Mouse (Mus musculus) G1E-ER4 (cell line): ENCODE measurements around the gene Zic4. TPM values are rescaled to one million over a fixed set of nuclear protein-coding genes. Genes with fewer than 3 reads are reported as not detected.

Experiments used
- GATA1 ChIP-seq: IDR thresholded peaks from one replicate; pipeline ENCODE4 v1.8.0; 2012; ENCODE audit warnings: low read length, inconsistent platforms
- polyA plus RNA-seq: library from polyadenylated mRNA; stranded (reverse); fragments of >175 nt; gene quantifications from 2 replicates; pipeline ENCODE4 v1.2.3, GENCODE M21; 2012

The Zic4 gene
- polyA plus RNA-seq, 1 experiment = not detected

DNA sequence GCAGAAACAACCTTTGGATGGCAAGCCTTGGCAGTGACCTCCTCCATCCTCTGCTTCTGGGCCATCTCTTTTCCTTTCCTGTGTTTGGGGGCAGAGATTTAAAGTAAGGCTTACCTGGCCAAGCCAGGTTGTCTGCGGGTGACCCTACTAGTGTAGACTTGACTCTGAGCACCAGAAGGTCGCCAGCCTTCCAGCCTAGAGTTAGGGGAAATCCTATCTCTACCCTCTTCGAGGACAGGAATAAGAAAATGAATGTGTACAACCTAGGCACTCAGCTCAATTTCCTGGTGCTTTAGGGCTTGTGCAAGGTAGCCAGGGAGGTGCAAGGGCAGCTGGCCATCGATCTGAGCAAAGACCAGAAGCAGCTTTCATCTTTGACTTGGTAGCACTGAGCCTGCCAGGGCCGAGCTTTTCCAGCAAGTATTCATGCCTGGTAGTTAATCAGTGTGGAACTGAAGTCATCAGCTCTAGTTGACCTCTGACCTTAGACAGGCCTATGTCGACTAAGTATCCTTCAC is 8.0 kb downstream of the Zic4 start:
- TF ChIP-seq GATA1 = no peak

DNA sequence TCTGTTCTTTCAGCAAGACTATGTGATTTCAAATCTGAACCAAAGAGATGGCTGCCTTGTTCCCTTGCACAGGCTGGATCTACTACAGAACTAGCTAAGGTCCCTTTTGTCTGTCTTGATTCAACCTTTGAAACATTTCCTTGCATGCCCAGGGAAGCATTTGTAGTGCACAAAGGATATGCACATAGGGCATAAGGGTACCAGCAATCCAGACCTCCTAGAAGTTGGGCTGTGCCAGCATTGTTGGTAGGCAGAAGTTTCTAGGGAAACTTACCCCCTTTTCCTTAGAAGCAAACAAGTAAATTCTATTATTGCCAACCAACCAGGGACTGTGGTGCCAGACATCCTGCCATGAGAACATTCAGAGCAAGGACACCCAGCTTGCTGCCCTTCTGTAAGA is 8.8 kb downstream of the Zic4 start:
- no peak for TF ChIP-seq GATA1

DNA sequence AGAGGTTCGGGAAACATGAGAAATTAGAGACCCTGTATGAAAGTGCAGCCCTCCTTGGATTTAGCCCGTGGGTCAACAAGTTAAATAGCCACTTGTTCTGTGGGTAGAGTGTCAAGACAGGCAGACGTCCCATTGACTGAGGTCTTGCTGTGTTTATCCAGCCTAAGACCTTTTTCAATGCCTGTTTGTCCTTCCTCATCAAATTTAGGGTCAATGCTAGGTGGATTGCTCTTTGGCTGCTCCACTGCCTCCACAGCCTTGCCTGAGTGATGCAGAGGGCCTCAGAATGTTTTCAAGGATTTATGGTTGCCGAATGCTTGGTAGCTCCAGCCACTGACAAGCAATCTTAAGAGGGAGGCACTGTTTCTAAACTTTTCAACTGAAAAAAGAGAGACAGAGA is 9.4 kb downstream of the Zic4 start:
- no peak for TF ChIP-seq GATA1

DNA sequence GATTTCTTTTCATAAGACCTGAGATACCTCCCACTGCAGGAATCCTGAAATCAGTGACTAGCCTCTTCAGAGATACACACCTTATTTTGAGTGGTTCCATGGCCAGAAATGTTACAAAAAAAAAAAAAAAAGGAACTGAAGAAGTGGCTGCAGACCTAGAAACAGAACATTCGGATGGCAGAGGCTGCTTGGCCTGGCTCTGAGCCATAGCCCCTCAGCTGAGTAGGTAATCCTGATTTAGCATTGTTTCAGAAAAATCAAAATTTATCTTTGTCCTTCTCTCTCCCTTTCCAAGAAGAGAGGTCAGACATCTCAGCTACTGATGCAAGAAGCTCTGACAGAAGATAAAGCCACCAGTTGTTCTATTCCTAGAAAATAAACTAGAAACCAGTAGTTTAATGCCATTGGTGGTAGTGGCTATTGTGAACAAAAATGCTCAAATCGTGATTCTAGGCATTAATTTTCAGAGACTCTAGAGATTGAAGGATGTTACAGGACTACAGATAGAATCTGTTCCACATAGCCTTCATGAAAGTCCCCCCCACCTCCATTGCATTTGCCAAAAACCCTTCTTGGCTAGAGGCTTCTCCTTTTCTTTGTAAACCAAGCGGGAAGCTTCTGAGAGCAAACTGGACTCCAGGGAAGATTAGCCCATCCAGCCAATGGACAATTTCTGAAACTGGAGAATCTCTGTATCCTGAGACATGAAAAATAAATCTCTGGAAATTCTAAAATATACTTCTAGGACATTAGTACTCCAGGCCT is 11.8 kb downstream of the Zic4 start:
- TF ChIP-seq GATA1 = no peak

DNA sequence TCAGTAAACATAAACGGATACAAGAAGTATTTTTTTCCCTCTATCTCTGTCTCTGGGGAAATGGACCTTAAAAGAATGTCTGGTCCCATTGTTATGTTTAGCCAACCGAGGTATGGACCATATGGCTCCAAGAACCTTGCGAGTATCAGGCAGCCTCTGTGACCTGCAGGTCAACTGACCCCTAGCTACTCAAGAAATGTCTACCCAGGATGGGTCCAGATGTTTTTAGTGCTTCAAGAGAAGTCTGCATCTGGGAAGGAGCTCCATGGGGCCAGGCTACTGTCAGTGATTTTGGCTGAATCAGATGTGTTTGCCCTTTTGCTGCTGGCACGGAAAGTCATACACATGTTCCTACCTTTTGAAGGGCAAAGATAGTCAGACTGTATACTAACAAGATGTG is 12.5 kb downstream of the Zic4 start:
- TF ChIP-seq GATA1 = no peak

DNA sequence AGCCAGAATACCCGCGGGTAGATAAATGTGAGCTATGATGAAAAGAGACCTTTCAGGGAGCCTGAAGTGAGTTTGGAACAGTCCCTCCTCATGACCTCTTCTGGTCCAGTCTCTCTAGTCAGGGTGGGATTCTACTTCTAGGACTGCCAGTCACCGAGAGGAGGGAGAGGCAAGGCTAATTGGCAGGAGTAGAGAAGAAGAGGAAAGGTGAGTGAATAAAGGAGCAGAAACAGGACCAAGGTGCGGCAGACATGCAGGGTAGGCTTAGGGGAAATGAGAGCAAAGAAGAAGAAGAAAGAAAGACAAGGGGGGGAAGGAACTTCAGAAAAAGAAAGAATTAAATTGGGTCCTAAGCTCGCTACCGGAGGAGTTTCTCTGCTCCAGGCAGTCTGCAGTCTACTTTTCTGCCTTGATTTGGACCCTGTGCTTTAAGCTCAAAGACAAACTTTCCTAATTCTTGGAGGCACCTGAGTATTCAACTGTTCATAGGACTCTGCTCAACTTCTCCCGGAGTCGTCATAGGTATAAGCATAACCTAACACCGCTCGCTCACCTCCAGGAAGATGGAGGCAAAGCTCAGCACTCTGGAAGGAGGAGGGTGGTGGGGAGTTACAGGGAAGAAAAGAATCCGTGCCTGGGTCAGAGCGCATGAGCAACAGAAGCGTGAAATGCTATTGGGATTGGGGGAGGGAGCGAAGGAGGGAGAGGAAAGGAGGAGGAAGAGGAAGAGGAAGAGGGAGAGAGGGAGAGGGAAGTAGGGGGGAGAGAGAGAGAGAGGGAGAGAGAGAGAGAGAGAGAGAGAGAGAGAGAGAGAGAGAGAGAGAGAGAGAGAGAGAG is 15.0 kb downstream of the Zic4 start:
- no peak for TF ChIP-seq GATA1

DNA sequence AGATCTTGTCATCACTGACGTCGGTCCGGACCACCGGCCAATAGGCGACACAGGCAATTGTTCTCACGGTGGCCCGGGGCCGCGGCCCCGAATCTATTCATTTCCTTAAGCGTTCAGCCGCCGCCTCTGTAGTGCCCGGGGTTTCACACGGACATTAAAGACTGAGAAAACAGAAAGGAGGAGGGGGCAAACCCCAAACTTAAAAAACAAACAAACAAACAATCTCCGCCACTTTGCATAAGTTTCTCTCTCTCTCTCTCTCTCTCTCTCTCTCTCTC is 15.6 kb downstream of the Zic4 start:
- no peak for TF ChIP-seq GATA1

DNA sequence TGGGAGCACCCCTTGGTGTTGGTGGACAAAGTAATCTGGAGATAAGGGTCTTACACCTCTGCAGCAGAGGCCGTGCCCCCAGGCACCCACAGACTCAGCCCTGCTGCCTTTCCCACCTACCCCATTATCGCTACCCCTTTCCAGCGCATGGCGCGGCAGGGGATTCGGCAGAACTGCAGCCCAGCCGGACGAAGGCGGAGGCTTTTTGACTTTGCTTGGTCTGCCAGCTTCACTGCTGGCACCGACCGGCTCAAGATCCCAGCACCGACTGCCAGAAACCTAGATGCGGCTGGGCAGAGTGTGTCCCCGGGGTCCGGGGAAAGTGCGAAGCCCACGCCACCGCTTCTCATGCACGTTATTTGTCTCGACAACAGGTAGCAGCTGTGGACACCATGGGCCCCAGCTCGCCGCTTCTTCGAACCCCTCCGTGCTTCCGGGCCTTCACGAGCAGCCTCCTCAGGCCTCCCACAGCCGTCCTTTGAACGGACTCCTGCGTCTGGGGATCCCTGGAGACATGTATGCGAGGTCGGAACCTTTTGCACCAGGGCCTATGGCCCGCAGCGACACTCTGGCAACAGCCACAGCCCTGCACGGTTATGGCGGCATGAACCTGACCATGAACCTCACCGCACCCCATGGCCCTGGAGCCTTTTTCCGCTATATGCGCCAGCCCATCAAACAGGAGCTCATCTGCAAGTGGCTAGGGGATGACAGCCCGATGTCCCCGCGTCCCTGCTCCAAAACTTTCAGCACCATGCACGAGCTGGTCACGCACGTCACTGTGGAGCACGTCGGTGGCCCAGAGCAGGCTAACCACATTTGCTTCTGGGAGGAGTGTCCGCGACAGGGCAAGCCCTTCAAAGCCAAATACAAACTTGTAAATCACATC is 16.4 kb downstream of the Zic4 start:
- TF ChIP-seq GATA1 = no peak

DNA sequence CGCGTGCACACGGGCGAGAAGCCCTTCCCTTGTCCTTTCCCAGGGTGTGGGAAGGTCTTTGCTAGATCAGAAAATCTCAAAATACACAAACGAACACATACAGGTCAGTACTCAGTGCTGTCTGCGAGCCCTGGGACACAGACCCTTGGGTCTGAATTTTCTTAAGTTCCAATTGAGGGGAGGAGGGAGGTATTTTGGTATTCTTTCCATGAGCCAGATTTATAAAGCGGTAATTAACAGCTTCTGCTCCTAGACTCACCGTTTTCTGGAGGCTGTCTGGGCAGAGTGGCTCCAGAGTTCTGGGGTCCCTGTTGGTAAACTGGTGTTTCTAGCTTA is 17.1 kb downstream of the Zic4 start:
- no peak for TF ChIP-seq GATA1

DNA sequence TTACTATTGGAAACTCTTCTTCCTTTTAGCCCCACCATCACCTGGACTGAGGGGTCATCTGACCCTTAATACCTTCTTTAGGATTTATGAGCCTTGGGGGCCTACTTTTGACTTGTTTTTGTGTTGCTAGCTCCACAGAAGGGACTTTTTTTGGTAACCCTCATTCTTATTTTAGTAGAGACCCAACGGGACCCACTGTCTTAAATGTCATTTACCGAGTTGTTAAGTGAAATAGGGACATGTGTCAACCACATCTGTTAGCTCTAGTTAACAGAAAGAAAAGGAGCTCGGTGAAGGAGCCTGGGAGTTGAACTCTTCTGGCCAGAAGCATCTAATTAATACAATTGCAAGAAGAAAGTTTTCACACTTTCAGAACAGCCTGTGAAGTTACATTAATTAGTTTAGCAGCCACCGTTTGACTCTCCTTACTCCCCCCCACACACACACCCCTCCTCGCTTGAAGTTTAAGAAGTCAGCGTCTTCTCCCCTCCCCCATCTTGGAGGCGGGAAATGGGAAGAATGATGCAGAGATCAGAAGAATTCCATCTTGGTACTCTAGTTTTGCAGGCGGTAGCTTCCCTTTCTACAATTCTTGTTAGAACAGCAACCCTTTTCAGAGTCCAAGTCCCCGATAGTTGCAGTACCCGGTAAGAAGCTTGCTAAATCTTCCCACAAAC is 17.7 kb downstream of the Zic4 start:
- TF ChIP-seq GATA1 = no peak

DNA sequence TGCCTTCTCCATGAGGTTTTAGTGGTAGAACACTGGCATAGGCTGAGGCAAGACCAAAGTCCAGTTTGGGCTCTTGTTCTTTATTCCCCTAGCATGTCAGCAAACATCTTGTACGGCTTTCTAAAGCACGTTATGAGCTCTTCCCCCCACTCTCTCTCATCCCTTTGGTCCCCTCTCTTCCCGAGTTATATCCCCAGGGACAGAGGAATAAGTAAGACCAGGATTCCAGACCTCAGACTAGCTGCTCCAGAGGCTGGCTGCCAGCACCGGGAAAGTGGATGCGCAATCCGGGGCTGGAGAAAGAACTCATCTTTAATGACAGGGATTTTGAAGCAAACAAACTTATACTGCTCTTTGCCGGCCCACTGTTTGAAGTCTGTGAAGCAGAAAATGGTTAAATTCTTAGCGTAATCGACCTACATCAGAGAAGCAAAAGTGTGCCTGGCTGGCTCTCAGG is 18.3 kb downstream of the Zic4 start:
- TF ChIP-seq GATA1 = no peak

DNA sequence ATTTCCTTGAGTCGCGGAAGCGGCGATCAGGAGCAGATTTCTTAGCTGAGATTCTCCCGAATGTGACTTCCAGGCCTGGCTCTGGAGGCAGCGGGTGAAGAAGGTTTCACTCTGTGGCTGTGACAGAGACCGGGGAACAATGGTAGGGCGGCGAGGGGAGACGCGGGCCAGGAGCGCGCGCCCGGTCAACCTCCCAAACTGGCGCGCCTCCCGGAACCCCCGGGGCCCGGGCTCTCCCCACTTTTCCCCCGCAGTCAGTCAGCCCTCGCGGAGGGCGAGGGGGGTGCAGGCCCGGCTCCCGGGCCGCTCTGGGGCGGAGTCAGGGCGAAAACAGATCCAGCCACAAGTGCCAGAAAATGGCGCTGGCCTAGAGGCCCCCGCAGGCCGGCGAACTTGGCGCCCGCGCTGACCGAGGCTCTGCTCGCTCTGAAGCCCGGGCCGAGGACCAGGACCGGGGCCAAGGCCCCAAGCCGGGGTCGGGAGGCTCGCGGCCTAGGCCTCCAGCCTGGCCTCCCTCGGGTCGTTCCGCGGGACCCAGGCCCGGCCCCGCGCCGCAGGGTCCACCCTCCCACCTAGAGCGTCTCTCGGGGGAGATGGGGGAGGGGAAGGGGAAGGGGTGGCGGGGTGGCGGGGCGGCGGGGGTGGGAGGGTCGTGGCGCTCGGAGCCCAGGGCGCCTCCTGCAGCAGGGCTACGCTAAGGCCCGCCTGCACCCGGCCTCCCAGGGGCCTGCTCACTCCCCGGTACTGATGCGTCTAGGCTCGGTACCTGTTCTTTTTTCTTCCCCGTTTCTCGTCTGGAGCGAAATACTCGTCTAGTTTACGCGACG is 19.3 kb downstream of the Zic4 start:
- TF ChIP-seq GATA1 = no peak

DNA sequence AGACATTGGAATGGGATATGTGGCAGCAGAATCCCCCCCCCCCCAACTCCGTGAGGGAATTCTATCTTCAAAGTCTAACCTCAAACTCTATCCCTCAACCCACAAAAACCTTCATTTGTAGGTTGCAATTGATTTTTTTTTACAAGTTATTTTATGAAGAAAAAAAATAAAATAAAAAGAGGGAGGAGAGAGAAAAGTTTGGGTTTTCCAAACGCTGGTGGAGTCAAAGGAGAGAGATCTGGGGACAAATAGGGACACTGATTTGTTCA is 19.8 kb downstream of the Zic4 start:
- TF ChIP-seq GATA1 = no peak

DNA sequence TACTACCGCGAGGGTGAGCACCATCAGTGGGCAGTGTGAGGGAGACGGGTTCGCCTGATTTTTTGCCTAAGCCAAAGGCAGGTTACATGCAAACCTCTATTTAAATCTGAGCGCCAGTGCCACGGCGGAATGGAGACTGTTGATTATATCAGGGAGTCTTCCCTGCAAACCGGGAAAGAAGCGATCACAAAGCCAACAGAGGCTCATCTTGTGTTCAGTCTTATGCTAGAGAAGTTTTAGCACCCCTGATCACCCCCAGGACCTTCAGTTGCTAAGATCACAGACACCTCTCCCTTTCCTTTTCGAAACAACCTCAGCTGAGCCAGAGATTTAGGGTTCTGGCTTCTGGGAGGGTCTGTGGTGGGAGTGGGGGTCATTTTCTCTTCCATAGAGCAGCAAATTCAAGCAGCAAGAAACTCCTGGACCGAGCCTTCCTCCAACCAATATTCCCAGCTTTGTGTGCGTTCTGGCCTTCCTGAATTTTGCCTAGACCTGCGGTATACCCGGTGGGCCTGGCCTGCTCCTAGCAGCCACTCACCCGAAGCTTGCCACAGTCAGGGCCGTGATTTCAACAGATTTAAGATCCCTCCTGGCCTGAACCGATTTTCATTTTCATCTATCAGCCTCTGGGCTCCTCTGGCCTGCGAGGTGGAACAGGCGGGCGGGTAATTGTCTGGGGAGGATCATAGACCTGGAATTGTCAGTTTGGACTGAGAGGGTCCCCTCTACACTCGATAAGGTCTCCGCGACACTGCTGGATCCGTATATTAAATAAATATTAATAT is 20.4 kb downstream of the Zic4 start:
- no peak for TF ChIP-seq GATA1
